Mouse (Mus musculus): ENCODE measurements around the gene Cyp2c39. TPM values are rescaled to one million over a fixed set of nuclear protein-coding genes. Genes with fewer than 3 reads are reported as not detected.
"Not testable (repeated sequence)": the region's sequence is repeated elsewhere in the genome, so short reads cannot be mapped to it uniquely, and the experiment has no call there.

Cyp2c39 gene
- polyA plus RNA-seq (2014; fragmentation: Nextera tagmentation; extraction: Ambion mirVana): not detected in 2 replicates

GRCm38 (mm10) chr19:39510534-39510933, at the start of gene Cyp2c39:
Cyp2c39 (plus strand) TSS chr19:39510862.
- 81% methylated on average over 4 of the region's 4 CpGs for WGBS
- ATAC-seq (ENCODE audit: low FRiP score): no peak

GRCm38 (mm10) chr19:39462941-39463340, 47.7 kb upstream of the Cyp2c39 start, which contains the start of gene Cyp2c38:
Cyp2c38 (minus strand) TSS chr19:39463075.
- 78% methylated on average over 1 of the region's 1 CpGs for WGBS
- Histone ChIP-seq H3K27me3 (ENCODE audit: control insufficient read depth, insufficient read depth, low read length) (no peaks in the 10 kb centered on the region), H3K4me1 (replicated peaks; ENCODE audit: control insufficient read depth, insufficient read depth, low read length) (no peaks in the 10 kb centered on the region), H3K27ac (no peak within 1 kb of the TSS), H3K4me3 (replicated peaks; ENCODE audit: low read length) (no peak within 1 kb of the TSS), H3K4me2 (replicated peaks) (no peak within 1 kb of the TSS), H3K9me3 (ENCODE audit: control insufficient read depth, low read length) (0 out of 2 replicates have a peak, but pooled peaks cover 6% of the 10 kb centered on the region), H3K36me3 (replicated peaks; ENCODE audit: control insufficient read depth, insufficient read depth) (no peaks in the 10 kb centered on the region), H3K9ac (no peak within 1 kb of the TSS)
- ATAC-seq (ENCODE audit: low FRiP score) (no peak), DNase-seq (ENCODE audit: low spot score) (no peak)

More at GRCm38 (mm10) chr19:39510534-39510933, at the start of gene Cyp2c39:
- no peak for DNase-seq (ENCODE audit: low spot score)
- Histone ChIP-seq H3K4me1 (replicated peaks; ENCODE audit: control insufficient read depth, insufficient read depth, low read length) (no peaks in the 10 kb centered on the region), H3K4me3 (replicated peaks; ENCODE audit: low read length) (no peak within 1 kb of the TSS), H3K9me3 (ENCODE audit: control insufficient read depth, low read length) (no peaks in the 10 kb centered on the region), H3K27me3 (ENCODE audit: control insufficient read depth, insufficient read depth, low read length) (no peaks in the 10 kb centered on the region), H3K4me2 (replicated peaks) (no peak within 1 kb of the TSS), H3K36me3 (replicated peaks; ENCODE audit: control insufficient read depth, insufficient read depth) (no peaks in the 10 kb centered on the region), H3K27ac (no peak within 1 kb of the TSS), H3K9ac (no peak within 1 kb of the TSS)

- no peak for DNase-seq (ENCODE audit: low spot score)
- Histone ChIP-seq H3K27me3 (ENCODE audit: control insufficient read depth, insufficient read depth, low read length) (no peaks in the 10 kb centered on the region), H3K9ac (no peak overlapping the region), H3K36me3 (replicated peaks; ENCODE audit: control insufficient read depth, insufficient read depth) (no peaks in the 10 kb centered on the region), H3K27ac (no peak overlapping the region), H3K4me2 (replicated peaks) (no peak overlapping the region), H3K4me3 (replicated peaks; ENCODE audit: low read length) (no peak overlapping the region), H3K9me3 (ENCODE audit: control insufficient read depth, low read length) (0 out of 2 replicates have a peak, but pooled peaks cover 6% of the 10 kb centered on the region), H3K4me1 (replicated peaks; ENCODE audit: control insufficient read depth, insufficient read depth, low read length) (no peaks in the 10 kb centered on the region)
- no peak for ATAC-seq (ENCODE audit: low FRiP score)
These were observed 46.7 kb upstream of the Cyp2c39 start for GRCm38 (mm10) chr19:39463923-39464322.

GRCm38 (mm10) chr19:39483961-39484360, 26.7 kb upstream of the Cyp2c39 start:
- H3K4me3 ChIP-seq (replicated peaks; ENCODE audit: low read length); H3K4me2 ChIP-seq (replicated peaks); H3K27ac ChIP-seq; ATAC-seq (ENCODE audit: low FRiP score); H3K4me1 ChIP-seq (replicated peaks; ENCODE audit: control insufficient read depth, insufficient read depth, low read length); DNase-seq (ENCODE audit: low spot score); H3K9ac ChIP-seq; H3K27me3 ChIP-seq (ENCODE audit: control insufficient read depth, insufficient read depth, low read length); H3K36me3 ChIP-seq (replicated peaks; ENCODE audit: control insufficient read depth, insufficient read depth): not testable (repeated sequence)
- WGBS: 95% methylated on average over 1 of the region's 1 CpGs
- peaks cover 30% of the 10 kb centered on the region for H3K9me3 ChIP-seq (ENCODE audit: control insufficient read depth, low read length)

- no peak overlapping the region for H3K9ac ChIP-seq
- no peaks in the 10 kb centered on the region for H3K4me1 ChIP-seq (replicated peaks; ENCODE audit: control insufficient read depth, insufficient read depth, low read length)
- no peak overlapping the region for H3K4me3 ChIP-seq (replicated peaks; ENCODE audit: low read length)
- H3K27me3 ChIP-seq (ENCODE audit: control insufficient read depth, insufficient read depth, low read length): no peaks in the 10 kb centered on the region
- H3K9me3 ChIP-seq (ENCODE audit: control insufficient read depth, low read length): peaks cover 5% of the 10 kb centered on the region; the same call in 1 of the 2 replicates
- DNase-seq (ENCODE audit: low spot score): no peak
- ATAC-seq (ENCODE audit: low FRiP score): no peak
- no peak overlapping the region for H3K27ac ChIP-seq
- H3K36me3 ChIP-seq (replicated peaks; ENCODE audit: control insufficient read depth, insufficient read depth): no peaks in the 10 kb centered on the region
- no peak overlapping the region for H3K4me2 ChIP-seq (replicated peaks)
These were observed 4.3 kb upstream of the Cyp2c39 start for GRCm38 (mm10) chr19:39506341-39506740.

GRCm38 (mm10) chr19:39509533-39509932, 1.1 kb upstream of the Cyp2c39 start:
- Histone ChIP-seq H3K9me3 (ENCODE audit: control insufficient read depth, low read length) (no peaks in the 10 kb centered on the region), H3K4me3 (replicated peaks; ENCODE audit: low read length) (no peak overlapping the region), H3K9ac (no peak overlapping the region), H3K4me1 (replicated peaks; ENCODE audit: control insufficient read depth, insufficient read depth, low read length) (no peaks in the 10 kb centered on the region), H3K27me3 (ENCODE audit: control insufficient read depth, insufficient read depth, low read length) (no peaks in the 10 kb centered on the region), H3K4me2 (replicated peaks) (no peak overlapping the region), H3K27ac (no peak overlapping the region), H3K36me3 (replicated peaks; ENCODE audit: control insufficient read depth, insufficient read depth) (no peaks in the 10 kb centered on the region)
- ATAC-seq (ENCODE audit: low FRiP score) (no peak), DNase-seq (ENCODE audit: low spot score) (no peak)
- WGBS: 89% methylated on average over 1 of the region's 1 CpGs

Other genes with a start within 250 kb of the Cyp2c39 start
- gene Cyp2c29, start 241.5 kb upstream of the Cyp2c39 start, polyA plus RNA-seq (2014; fragmentation: Nextera tagmentation; extraction: Ambion mirVana): not detected in 2 replicates
- not detected in 2 replicates for gene Cyp2c38, start 47.8 kb upstream of the Cyp2c39 start, polyA plus RNA-seq (2014; fragmentation: Nextera tagmentation; extraction: Ambion mirVana)
- gene Cyp2c67, start 138.2 kb downstream of the Cyp2c39 start, polyA plus RNA-seq (2014; fragmentation: Nextera tagmentation; extraction: Ambion mirVana): not detected in 2 replicates
- not detected in 2 replicates for gene Cyp2c68, start 230.2 kb downstream of the Cyp2c39 start, polyA plus RNA-seq (2014; fragmentation: Nextera tagmentation; extraction: Ambion mirVana)